Mouse (Mus musculus) heart, postnatal 0 days (tissue): ENCODE data around the gene Pak4.

Experiments used
- CTCF ChIP-seq: IDR thresholded peaks from 2 replicates; pipeline ENCODE4 v1.5.1; 2016; ENCODE audit warnings: antibody characterized with exemption, control low read depth, low read depth
- EP300 ChIP-seq: IDR thresholded peaks from 2 replicates; pipeline ENCODE4 v1.6.1; 2016; ENCODE audit warnings: antibody characterized with exemption, low read depth

DNA sequence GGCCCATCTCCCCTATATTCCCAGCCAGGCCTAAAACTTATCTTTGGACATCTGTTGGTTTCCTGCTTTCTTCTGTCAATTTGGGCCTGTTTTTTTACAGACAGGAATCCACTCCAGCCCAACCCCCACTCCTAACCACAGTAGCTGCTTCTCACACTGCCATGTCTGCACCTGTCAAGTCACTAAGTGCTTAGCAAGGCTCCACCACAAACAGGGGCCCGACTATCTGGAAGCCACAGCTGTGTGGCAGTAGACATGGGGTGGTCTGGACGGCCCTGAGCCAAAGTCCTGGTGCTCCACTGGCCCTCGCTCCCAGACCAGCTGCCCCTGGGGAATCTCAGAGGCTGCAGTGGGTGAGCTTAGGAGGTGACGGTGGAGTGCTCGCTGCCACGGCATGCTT, 40.3 kb downstream of the Pak4 start:
- no peak for TF ChIP-seq CTCF
- no peak for TF ChIP-seq EP300
